Mouse (Mus musculus) c-Kit-positive CD71-positive TER-119-positive erythroid progenitor cells, embryonic 14.5 days (primary cell): Measurements from ENCODE around the gene Ahsa1.
"Not testable (repeated sequence)": the region's sequence is repeated elsewhere in the genome, so short reads cannot be mapped to it uniquely, and the experiment has no call there.

Experiments used
- DNase-seq: peaks from one replicate; pipeline ENCODE4 v3.0.0-alpha.2; 2013; ENCODE audit warnings: low spot score

Ahsa1 gene

DNA sequence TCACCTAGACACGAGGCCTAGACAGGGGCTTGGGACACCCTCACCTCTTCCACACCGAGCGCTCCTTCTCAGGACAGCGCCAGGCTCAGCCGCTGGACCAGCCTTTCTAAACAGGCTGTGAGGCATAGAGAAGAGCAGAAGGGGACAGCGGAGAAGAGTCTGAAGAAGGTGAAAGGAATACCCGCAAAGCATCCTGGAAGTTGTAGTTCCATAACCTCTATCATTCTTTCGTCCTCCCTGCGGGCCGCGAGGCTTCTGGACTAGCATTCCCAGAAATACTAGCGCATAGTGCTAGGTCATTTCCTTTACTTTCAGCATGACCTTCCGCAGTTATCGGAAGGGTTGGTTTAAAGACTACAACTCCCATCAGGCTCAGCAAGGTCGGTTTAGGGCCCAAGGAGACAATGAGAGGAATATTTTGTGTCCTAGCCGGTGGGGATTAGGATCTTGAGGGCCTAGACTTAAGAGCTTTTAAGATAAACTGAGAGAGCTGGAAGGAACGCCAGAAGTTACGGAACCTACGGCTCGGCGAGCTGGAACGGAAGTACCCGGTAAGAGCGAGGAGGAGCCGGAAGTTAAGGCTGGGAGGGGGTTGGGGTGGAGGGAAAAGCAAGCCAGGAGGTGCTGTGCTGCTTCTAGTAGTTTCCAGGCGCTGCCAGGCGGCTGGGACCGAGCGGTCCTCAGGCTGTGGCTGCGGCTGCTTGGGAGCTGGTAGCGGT is at the start of gene Ahsa1, which contains the start of gene Vipas39:
TSS of gene Ahsa1 (plus strand) at position 372 of the 719 bp plus-strand sequence.
TSS of gene Vipas39 (minus strand) at position 149 of the 719 bp plus-strand sequence.
- peak; percentile 93 for DNase-seq

DNA sequence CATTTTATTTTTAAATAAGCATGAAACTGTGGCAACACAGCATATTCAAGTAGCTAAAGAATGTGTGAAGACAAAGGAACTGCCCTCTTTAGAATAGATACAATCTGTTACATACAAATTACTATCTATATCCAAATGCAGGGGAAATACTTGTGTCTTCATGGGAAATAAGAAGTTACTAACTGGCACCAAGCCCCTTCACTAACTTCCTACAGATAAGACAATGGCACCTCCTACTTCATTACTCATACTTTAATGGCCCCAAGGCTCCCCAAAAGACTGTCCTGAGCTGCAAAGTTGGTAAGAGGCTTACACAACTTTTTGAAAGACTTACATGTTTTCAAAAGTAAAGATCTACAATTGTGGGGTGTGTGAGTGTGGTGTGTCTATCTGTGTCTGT is 48.7 kb upstream of the Ahsa1 start:
- DNase-seq: no peak

DNA sequence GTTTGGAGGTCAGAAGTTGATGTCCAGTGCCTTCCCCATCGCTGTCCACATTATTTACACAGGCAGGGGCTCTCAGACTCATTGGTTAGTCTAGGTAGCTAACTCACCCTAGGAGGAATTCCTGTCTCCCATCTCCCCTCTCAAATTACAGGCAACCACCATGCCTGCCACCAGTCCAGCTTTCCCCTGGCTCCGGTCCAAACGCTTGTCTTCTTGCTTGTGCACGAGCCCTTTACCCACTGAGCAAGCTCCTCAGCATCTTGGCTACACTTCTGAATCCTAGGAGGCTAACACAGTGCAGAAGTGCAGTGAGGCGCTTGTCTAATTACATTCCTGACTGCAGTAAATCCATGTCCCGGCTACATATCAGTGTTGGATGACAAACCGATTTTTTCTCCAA is 46.9 kb upstream of the Ahsa1 start:
- no peak for DNase-seq

DNA sequence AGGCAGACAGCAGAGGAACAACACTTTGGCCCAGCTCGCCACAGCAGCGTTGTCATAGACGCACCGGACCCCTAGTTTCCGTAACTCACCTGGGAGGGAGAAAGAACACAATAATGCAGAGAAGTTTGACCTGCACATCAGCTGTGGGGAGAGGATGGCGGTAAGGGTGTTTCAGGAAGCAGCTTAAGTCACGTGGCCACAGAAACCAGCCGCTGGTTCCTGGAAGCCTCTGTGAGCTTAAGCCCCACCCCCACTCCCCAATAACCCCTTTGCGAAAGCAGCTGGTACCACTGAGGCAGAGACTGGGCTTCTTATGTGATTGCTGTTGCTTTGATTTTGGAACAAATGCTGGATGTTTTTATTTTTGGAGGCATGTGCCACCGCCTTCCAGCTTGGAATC is 41.3 kb upstream of the Ahsa1 start:
- no peak for DNase-seq

DNA sequence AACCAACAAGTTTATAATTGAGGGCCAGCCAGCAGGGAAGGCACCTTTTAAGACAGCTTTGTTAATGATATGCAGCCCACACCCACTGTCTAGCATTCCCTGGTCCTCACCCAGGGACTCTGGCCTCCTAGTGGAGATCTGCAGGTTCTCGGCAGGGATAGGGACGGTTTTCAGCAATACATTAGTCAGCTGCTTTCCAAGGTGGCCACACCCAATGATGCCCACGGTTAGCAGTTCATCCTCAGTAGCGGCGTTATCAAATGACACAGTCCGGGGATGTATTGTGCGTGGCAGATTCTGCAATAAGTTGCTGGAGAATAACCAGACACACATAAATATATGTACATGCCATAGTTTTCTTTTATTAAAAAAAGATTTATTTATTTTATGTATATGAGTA is 39.5 kb upstream of the Ahsa1 start:
- no peak for DNase-seq

DNA sequence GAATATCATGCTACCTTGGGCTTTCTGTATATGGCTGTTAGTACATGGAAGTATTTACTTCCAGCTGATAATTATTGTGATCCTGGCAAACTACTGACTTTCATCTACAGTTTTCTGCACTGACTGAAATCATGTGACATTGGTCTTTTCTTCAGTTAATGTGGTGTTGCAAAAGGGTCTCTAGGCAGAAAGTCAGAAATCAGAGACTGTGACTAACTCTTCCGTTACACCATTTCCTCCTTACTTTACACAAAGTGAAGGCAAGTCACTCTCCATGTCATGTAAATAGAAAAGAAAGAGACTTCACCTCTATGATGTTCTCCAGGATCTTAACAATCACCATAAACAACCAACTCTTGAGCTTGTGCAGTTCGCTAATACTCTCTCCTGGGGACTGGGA is 36.6 kb upstream of the Ahsa1 start:
- DNase-seq: no peak

DNA sequence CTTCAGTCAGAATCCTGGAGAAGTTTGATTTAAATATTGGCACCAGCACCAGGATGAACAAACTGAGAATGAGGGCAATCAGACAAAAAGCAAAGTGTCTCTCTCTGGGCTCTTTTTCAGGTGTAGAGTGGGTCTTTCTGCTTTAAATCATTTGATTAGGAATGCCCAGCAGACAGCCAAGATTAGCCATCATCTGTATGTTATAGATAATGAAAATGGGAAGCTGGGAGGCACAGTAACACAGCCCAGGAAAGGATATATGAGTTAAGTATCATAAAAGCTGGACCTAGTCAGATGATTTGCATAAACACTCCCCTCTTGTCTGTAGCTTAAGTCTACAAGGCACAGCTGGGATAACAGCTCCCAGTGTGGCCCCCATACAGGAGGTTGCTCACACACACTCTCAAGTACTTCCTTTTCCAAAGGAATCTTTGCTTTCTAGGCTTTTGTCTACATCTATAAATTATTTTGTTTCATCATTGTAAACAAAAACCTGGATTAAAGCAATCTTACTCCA is 35.8 kb upstream of the Ahsa1 start:
- no peak for DNase-seq

DNA sequence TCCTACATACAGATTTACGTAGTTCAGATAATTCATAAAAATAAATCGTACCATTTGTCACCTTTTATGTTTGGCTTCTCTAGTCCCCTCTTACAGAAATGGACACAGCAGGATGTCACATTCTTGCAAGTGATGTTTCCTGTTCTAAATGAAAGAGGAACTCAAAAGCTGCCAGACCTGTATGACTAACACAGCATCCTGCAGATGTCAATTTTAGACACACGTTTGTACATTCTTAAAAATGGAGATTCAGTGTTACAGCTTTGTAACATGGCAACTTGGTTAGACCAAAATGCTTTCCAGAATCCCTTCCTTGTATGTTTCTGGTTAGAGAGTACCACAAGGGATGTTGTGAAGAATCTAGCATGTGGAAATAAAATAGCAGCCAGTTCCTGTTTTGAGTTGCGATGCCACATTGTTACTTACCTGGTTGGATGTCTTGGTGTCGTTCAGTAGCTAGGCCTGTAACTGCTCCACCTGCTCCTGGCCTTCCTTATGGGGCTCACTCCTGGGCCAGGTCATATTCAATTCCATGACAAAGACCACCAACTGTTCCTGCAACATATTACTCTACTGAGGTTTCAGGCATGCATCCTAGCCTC is 29.3 kb upstream of the Ahsa1 start:
- DNase-seq: no peak

DNA sequence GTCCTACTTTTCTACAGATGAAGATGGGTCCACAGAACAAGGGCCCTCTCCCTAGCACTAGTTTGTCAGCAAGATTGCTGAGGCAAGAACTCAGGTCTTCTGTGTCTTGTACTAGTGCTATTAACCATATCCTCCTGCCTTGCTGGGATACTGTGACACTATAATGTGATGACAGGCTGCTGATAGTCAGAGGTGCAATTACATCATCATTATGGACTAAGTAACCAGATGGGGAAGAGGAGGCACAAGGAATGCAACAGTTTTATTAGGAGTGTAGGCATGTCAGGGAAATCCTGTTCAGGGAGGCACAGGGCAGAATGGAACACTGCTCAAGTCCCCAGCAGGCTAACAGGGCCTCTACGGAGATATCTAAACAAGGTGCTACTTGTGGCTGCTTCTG is 27.6 kb upstream of the Ahsa1 start, which contains the start of gene Noxred1:
TSS of gene Noxred1 (minus strand) at position 101 of the 400 bp plus-strand sequence.
- no peak for DNase-seq

DNA sequence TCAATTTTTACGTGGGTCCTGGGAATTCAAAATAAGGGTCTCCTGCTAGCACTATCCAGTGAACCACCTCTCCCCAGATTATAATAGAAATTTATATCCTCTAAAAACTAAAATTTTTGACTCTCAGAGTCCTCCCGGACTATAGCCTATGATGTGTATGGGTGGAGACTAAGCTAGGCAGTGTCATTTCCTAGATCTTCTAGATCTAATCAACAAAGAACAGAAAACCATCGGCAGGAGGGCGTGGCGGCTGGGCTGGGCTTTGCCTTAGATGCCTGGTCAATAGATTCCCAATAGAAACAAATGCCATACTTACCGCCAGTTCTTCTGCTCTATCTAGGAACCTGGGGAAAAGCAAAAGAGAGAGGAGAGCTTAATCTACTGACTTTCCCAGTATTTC is 16.1 kb upstream of the Ahsa1 start:
- no peak for DNase-seq

DNA sequence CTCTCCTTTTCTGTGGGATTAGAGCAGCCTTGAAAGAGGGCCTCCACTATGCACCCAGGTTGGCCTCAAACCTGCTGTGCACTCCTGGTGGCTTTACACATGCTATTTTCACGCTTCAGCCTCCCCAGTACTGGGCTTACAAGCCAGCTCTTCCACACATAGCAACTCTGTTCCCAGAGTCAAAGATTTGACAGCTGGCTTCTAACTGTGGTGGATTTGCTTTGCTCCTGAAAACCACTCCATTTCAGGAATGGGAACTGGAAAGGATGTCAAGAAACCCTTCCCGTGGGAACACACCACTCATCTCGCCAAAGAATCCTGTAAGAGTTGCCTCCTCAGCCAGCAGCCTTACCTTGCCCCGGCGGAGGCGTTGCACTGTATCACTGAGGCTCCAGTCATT is 12.4 kb upstream of the Ahsa1 start:
- no peak for DNase-seq

DNA sequence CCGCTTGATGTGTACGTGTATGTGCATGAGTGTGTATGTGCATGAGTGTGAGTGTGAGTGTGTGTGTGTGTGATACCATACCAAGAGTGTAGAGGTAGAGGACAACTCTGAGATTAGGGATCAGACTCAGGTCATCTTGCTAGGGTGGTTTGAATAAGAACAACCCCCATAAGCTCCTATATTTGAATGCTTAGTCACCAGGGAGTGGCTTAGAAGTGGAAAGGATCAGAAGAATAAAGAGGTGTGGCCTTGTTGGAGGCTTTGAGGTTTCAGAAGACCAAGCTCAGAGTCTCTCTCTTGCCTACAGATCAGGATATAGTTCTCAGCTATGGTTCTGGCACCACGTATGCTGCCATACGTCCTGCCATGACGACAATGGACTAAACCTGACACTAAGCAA is 9.7 kb upstream of the Ahsa1 start:
- DNase-seq: no peak

DNA sequence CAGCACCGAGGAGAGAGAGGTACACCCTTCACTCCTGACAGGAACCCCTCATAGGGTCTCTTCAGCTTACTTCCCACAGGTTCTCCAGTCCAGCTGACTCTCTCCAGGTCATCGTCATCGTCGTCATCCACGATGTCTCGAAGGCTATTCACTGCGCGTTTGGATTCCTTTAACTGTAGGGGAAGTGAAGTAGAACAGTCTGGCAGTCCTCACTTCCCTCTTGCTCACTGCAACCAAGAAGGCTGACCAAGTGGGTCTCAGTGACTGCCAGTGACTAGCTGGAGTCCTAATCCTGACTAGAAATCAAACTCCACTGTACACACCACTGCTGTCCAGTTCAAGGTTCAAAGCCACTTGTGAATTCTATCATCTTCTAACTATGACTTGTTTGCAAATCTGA is 5.7 kb upstream of the Ahsa1 start:
- DNase-seq: no peak

DNA sequence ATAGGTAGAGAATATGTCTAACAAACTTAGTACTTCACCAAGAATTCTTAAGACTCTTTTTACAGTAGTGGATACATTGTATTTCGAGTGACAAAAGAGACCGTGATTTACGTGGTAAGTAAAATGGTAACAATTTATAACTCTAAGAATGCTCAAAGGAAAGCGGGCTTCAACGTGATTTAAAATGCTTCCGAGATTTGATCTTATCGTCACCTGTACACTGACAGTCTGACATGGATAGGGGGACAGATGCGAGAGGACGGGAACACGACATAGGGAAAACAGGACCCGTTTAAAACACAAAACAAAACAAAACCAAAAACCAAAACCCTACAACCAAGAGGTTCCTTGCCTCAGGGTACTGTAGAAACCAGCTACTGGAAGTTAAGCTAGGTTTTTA is 835 bp upstream of the Ahsa1 start:
- DNase-seq: no peak

DNA sequence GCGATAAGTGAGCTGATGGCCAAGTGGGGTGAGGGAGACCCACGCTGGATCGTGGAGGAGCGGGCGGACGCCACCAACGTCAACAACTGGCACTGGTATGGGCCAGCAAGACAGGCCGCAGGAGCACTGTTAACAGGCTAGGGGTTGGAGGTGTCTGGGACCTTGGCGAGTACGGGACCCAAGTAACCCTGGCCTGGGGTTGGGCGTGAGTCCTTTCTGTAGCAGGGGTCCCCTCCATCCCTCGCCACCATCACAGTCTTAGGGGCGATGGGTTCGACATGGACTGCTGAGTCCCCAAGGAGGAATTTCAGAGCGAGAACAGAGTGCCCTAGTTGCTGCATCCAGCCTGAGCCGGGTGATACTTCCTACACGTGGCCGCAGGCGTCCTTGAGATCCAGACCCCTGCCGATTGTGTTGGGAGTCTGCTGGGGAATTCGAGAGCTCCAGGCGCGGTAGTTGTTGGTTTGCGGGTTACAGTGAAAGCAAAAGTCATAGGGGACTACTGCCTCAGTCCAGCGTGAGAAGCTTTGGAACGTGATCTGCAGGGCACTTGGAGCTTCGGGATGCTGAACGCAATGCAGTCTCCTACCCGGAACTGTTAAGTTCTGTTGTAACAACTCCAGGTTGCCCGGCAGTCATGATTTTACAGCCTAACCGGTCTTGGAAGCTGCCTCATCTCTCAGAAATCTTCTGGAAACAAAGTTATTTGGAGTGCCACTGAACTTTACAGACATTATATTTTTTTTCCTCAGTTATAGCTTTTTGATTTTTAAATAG is 736 bp downstream of the Ahsa1 start:
- DNase-seq: peak; percentile 44

DNA sequence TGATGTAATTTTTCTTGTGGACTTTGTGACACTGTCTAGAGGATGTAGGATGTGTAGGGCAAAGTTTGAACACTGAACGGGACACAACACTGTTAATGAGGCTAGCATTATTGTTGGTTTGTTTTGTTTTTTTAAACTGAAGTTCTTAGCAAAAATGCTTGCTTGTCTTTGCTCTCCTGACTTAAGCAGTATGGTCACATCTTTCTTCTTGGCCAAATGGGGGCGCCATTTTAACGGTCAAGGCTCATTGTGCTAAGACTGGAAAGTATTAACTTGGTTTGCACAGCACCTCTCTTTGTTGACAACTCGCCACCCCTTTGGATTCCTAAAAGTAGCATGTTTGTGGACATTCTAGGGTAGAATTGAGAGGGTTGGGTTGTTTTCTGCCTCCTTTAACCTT is 1.4 kb downstream of the Ahsa1 start:
- peak; percentile 66 for DNase-seq

DNA sequence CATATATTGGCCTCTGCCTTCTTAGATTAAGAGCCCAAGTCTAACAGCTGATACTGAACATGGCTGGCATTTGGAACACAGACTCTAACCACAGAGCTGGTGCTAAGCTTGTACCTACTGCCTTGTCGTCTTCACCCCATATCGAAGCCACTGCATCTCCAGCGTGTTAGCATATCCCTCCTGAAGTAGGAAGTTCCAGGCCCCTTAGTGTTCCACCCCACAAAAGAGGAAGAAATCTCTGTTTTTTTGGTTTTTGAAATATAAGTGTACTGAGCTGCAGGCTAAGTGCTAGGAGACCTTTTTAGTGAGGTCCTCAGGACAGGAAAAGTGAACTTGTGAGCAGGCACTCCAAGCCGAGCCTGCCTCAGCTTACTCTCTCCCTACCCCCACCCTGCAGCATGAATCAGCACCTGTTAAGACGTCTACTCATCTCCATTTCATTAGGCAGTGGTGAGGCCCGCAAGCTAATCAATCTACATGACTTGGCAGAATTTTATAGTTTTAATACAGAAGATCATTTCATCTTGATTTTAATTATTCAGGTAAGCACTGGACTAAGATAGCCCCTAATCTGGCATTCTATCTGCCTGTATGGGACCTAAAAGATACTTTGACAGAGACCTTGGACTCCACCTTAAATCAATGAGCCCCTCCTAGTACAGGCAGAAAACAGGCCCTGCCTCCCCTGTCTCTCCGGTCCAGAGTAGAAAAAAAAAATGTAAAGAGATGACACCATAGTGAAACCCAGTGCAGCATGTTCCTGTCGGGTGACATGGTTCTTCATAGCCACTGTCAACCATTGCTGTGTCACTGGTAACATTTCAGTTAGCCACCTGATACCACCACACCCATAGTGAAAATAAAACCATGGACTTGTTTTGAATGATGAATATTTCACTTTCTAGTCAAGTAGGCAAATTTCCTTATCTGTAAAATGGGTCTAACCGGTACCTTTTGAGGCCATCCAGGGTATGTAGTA is 8.9 kb downstream of the Ahsa1 start:
- DNase-seq: no peak

DNA sequence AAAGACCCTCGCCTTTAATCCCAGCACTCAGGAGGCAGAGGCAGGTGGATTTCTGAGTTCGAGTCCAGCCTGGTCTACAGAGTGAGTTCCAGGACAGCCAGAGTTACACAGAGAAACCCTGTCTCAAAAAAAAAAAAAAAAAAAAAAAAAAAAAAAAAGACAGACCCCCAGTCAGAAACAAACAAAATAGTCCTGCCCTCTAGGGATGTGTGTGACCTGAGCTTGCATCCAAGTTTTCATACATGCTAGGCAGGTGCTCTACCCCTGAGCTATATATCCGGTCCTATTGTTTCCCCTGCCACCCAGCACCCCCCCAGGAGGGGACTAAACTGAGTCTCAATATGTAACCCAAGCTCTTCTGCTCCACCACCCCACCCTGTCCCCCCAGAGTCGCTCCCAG is 11.0 kb downstream of the Ahsa1 start:
- not testable (repeated sequence) for DNase-seq

DNA sequence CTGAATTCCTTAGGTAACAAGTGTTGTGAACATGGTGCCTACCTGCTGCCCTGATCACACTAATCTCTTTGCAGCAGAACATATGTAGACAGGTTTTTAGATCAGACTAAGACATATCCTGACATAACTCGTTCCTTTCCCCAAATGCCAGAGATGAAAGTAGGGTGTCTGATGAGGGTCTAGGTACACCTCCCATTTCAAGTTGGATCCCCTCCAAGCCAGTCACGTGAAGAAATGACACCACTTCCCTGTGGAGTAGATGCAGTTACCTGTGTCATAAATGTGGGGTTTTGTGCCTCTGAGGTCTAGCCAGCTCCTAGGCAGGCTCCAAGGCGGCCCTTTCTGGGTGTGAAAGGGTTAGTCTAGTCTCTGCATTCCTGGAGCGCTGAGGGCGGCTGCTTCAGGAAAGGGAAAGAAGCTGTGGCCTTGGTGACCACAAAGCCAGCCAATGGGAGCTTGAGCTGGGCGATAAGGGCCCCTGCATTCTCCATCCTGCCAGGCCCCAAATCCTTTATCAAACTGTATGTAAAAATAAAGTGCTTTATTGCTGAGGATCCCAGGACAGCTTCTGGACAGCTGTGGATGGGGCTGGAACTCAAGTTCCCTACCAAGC is 11.9 kb downstream of the Ahsa1 start:
- no peak for DNase-seq

DNA sequence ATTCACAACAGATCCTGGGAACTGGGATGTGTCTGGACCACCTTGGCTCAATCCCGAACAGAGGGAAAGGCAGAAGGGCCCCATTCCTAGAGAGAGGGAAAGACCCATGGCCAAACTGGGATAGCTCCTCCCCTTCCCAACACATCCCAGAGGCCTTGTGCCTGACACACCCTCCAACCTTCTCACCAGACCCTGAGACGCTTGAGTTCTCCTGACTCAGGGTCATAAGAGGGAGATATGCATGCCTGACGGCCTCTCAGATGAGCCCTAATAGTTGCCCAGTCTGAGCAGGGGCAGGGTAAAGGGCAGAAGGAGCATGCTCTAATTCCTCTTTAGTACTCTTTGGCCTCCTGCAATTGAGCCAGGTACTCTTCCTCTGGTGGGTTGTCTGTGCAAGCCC is 13.1 kb downstream of the Ahsa1 start:
- DNase-seq: no peak

DNA sequence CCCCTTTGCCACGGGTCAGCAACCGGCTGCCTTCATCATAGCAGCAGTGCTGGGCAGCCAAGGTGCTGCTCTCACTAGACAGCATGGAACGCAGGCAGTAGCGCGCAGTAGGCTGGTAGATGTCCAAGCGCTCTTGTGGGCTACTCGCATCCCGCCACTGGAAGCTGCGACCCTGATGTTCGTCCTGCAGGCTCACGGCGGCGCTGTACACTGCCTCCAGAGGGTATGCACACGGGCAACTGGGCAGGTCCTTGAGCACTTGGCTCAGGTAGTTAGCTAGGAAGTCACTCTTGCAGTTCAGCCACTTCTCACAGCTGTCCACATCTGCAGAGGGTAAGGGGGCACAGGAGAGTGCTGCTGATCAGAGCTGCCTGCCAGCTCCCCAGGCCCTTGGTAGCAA is 13.6 kb downstream of the Ahsa1 start:
- DNase-seq: no peak
